Mouse (Mus musculus) midbrain, embryonic 11.5 days (tissue): ENCODE results near the gene Swap70. TPM values are rescaled to one million over a fixed set of nuclear protein-coding genes. Genes with fewer than 3 reads are reported as not detected.

ENCODE experiments used
- ATAC-seq: fragments of 200-750 bp; cut with Nextera tagmentation; 2 replicates; pipeline ENCODE4 v1.8.0; 2017; ENCODE audit warnings: moderate TSS enrichment, moderate library complexity; ENCODE audit not compliant: low FRiP score
- DNase-seq: peaks from one replicate; pipeline ENCODE4 v3.0.0; 2015; ENCODE audit warnings: low spot score; ENCODE audit errors: missing footprints
- H3K27ac ChIP-seq: fragments of 300-500 bp; sonication (generic); 2 replicates; pipeline ENCODE4 v1.5.1; 2014; ENCODE audit warnings: low read depth, low read length
- H3K27me3 ChIP-seq: fragments of 300-500 bp; sonication (generic); 2 replicates; pipeline ENCODE4 v1.6.1; 2014; ENCODE audit warnings: mild to moderate bottlenecking, low read length, moderate library complexity, mixed read lengths; ENCODE audit not compliant: control insufficient read depth, insufficient read depth
- H3K36me3 ChIP-seq: fragments of 300-500 bp; sonication (generic); 2 replicates; pipeline ENCODE4 v1.6.1; 2014; ENCODE audit warnings: mild to moderate bottlenecking, low read length, moderate library complexity, mixed read lengths; ENCODE audit not compliant: control insufficient read depth, insufficient read depth
- H3K4me1 ChIP-seq: fragments of 300-500 bp; sonication (generic); 2 replicates; pipeline ENCODE4 v1.6.1; 2014; ENCODE audit warnings: low read length; ENCODE audit not compliant: control insufficient read depth, insufficient read depth
- H3K4me2 ChIP-seq: fragments of 300-500 bp; sonication (generic); 2 replicates; pipeline ENCODE4 v1.6.1; 2014; ENCODE audit warnings: mild to moderate bottlenecking, moderate library complexity
- H3K4me3 ChIP-seq: fragments of 300-500 bp; sonication (generic); 2 replicates; pipeline ENCODE4 v1.5.1; 2014; ENCODE audit warnings: low read depth, low read length
- H3K9ac ChIP-seq: fragments of 300-500 bp; sonication (generic); 2 replicates; pipeline ENCODE4 v1.6.1; 2014; ENCODE audit warnings: low read length
- H3K9me3 ChIP-seq: fragments of 300-500 bp; sonication (generic); 2 replicates; pipeline ENCODE4 v1.6.1; 2016; ENCODE audit warnings: low read length; ENCODE audit not compliant: control insufficient read depth
- WGBS: fragments of 180-500 bp; shearing (Covaris S2); extraction: QIAGEN DNeasy Blood & Tissue Kit; methylation state at CpG from one replicate; pipeline ENCODE4 v1.1.7; 2014; 5-methylcytosine and 5-hydroxymethylcytosine counted together
- polyA plus RNA-seq: library from polyadenylated mRNA; unstranded; fragments of >200 nt; fragmentation: Nextera tagmentation; extraction: Ambion mirVana; gene quantifications from 2 replicates; pipeline ENCODE4 v1.2.1, GENCODE M21; 2014

The Swap70 gene
- polyA plus RNA-seq, 1 experiment from 2014 or later: 17.2 TPM

- H3K9me3 ChIP-seq: no peaks in the 10 kb centered on the region
- no peak overlapping the region for H3K4me3 ChIP-seq
- no peak overlapping the region for H3K27ac ChIP-seq
- peaks cover 9% of the 10 kb centered on the region; the same call in 1 of the 2 replicates for H3K36me3 ChIP-seq
- DNase-seq (no peak), ATAC-seq (no peak)
- H3K9ac ChIP-seq: no peak overlapping the region
- H3K4me2 ChIP-seq: no peak overlapping the region
- no peaks in the 10 kb centered on the region for H3K4me1 ChIP-seq
- 94% methylated on average over 4 of the region's 4 CpGs for WGBS
- no peaks in the 10 kb centered on the region for H3K27me3 ChIP-seq
These were observed 95.9 kb downstream of the Swap70 start for GRCm38 (mm10) chr7:110317412-110317811.

- Histone ChIP-seq H3K36me3 (peaks cover 11% of the 10 kb centered on the region; the same call in 1 of the 2 replicates), H3K4me1 (no peaks in the 10 kb centered on the region), H3K27me3 (no peaks in the 10 kb centered on the region), H3K4me3 (no peak overlapping the region), H3K9me3 (no peaks in the 10 kb centered on the region), H3K9ac (no peak overlapping the region), H3K27ac (no peak overlapping the region), H3K4me2 (no peak overlapping the region)
- DNase-seq (no peak), ATAC-seq (no peak)
- WGBS: 91% methylated on average over 6 of the region's 6 CpGs
These were observed 97.5 kb downstream of the Swap70 start for GRCm38 (mm10) chr7:110318971-110319519.

GRCm38 (mm10) chr7:110321106-110321505 is 99.6 kb downstream of the Swap70 start:
- Histone ChIP-seq H3K27ac (no peak overlapping the region), H3K36me3 (peaks cover 9% of the 10 kb centered on the region; the same call in 1 of the 2 replicates), H3K4me2 (no peak overlapping the region), H3K9ac (no peak overlapping the region), H3K4me3 (no peak overlapping the region), H3K4me1 (no peaks in the 10 kb centered on the region), H3K9me3 (no peaks in the 10 kb centered on the region), H3K27me3 (no peaks in the 10 kb centered on the region)
- WGBS: 76% methylated on average over 5 of the region's 5 CpGs
- ATAC-seq (no peak), DNase-seq (peak; percentile 66)

GRCm38 (mm10) chr7:110324852-110325251 is 103.3 kb downstream of the Swap70 start:
- no peak overlapping the region for H3K9ac ChIP-seq
- no peaks in the 10 kb centered on the region for H3K27me3 ChIP-seq
- WGBS: 100% methylated on average over 1 of the region's 1 CpGs
- H3K4me3 ChIP-seq: no peak overlapping the region
- H3K36me3 ChIP-seq: peaks cover 9% of the 10 kb centered on the region; the same call in 1 of the 2 replicates
- no peaks in the 10 kb centered on the region for H3K4me1 ChIP-seq
- no peak overlapping the region for H3K27ac ChIP-seq
- no peak overlapping the region for H3K4me2 ChIP-seq
- DNase-seq (no peak), ATAC-seq (no peak)
- no peaks in the 10 kb centered on the region for H3K9me3 ChIP-seq

- ATAC-seq: no peak
These were observed 104.0 kb downstream of the Swap70 start for GRCm38 (mm10) chr7:110325381-110326110.

More at GRCm38 (mm10) chr7:110325381-110326110, 104.0 kb downstream of the Swap70 start:
- Histone ChIP-seq H3K4me2 (no peak overlapping the region), H3K9ac (no peak overlapping the region), H3K36me3 (peaks cover 9% of the 10 kb centered on the region; the same call in 1 of the 2 replicates), H3K4me1 (no peaks in the 10 kb centered on the region), H3K9me3 (no peaks in the 10 kb centered on the region), H3K4me3 (no peak overlapping the region), H3K27ac (no peak overlapping the region), H3K27me3 (no peaks in the 10 kb centered on the region)
- peak; percentile 39 for DNase-seq
- 95% methylated on average over 5 of the region's 5 CpGs for WGBS

Other genes with a start within 250 kb of the Swap70 start
- gene Tmem41b, start 234.8 kb upstream of the Swap70 start, polyA plus RNA-seq: 85.6 and 89.5 TPM in 2 replicates
- 37.8 and 40.2 TPM in 2 replicates for gene Ipo7, start 203.4 kb upstream of the Swap70 start, polyA plus RNA-seq
- gene Zfp143, start 160.5 kb upstream of the Swap70 start, polyA plus RNA-seq: 32.4 and 32.5 TPM in 2 replicates
- gene Wee1, start 99.7 kb upstream of the Swap70 start, polyA plus RNA-seq: 31.2 and 32.6 TPM in 2 replicates